Mouse (Mus musculus): Measurements from ENCODE around the gene BC051019.

GRCm38 (mm10) chr7:109768699-109769383, 45.2 kb upstream of the BC051019 start:
- no peak for TF ChIP-seq CTCF (IDR thresholded peaks at IDR 0.05; ENCODE audit: low read depth, low read length)
- TF ChIP-seq POLR2A (IDR thresholded peaks at IDR 0.05; ENCODE audit: extremely low read depth, insufficient read depth, low read length), result no peak
